Mouse (Mus musculus) hematopoietic multipotent progenitor cell, adult 10-12 weeks (in vitro differentiated cells): ENCODE measurements around the gene Palmd. TPM values are rescaled to one million over a fixed set of nuclear protein-coding genes. Genes with fewer than 3 reads are reported as not detected.

Experiments
- polyA plus RNA-seq: library from polyadenylated mRNA; stranded (reverse); fragments of >175 nt; gene quantifications from 2 replicates; pipeline ENCODE4 v1.2.3, GENCODE M21; 2012; ENCODE audit warnings: low replicate concordance

The Palmd gene
- 0.04 TPM in 1 of 2 replicates, not detected in the other for polyA plus RNA-seq

GRCm38 (mm10) chr3:116968540-116968997 is at the start of gene Palmd:
Gene Palmd, minus strand, starts transcription at chr3:116968987.

GRCm38 (mm10) chr3:116967967-116968366 is 820 bp downstream of the Palmd start, which contains the start of gene 4930455H04Rik:
Gene 4930455H04Rik, plus strand, starts transcription at chr3:116968267.

Other genes with a start within 250 kb of the Palmd start
- gene Agl, start 160.8 kb downstream of the Palmd start, polyA plus RNA-seq = 0.49 and 0.97 TPM in 2 replicates
- gene Frrs1, start 109.5 kb downstream of the Palmd start, polyA plus RNA-seq = 2.6 and 2.9 TPM in 2 replicates
- gene 4930455H04Rik, start 720 bp downstream of the Palmd start, polyA plus RNA-seq = not detected in 2 replicates